Mouse (Mus musculus) forebrain, embryonic 12.5 days (tissue): Measurements from ENCODE around the gene Chmp1a. TPM values are rescaled to one million over a fixed set of nuclear protein-coding genes. Genes with fewer than 3 reads are reported as not detected.
"Not testable (repeated sequence)": the region's sequence is repeated elsewhere in the genome, so short reads cannot be mapped to it uniquely, and the experiment has no call there.

Source experiments
- ATAC-seq: fragments of 200-750 bp; cut with Nextera tagmentation; 2 replicates; pipeline ENCODE4 v1.8.0; 2017; ENCODE audit warnings: moderate TSS enrichment; ENCODE audit not compliant: low FRiP score
- H3K27ac ChIP-seq: fragments of 300-500 bp; sonication (generic); 2 replicates; pipeline ENCODE4 v1.5.1; 2016; ENCODE audit warnings: mild to moderate bottlenecking
- H3K27me3 ChIP-seq: fragments of 300-500 bp; sonication (generic); 2 replicates; pipeline ENCODE4 v1.6.1; 2016; ENCODE audit warnings: mild to moderate bottlenecking
- H3K36me3 ChIP-seq: fragments of 300-500 bp; sonication (generic); replicated peaks from 2 replicates; pipeline ENCODE4 v1.6.1; 2016; ENCODE audit warnings: mild to moderate bottlenecking
- H3K4me1 ChIP-seq: fragments of 300-500 bp; sonication (generic); 2 replicates; pipeline ENCODE4 v1.6.1; 2016
- H3K4me2 ChIP-seq: fragments of 300-500 bp; sonication (generic); 2 replicates; pipeline ENCODE4 v1.6.1; 2016; ENCODE audit warnings: mild to moderate bottlenecking, moderate library complexity
- H3K4me3 ChIP-seq: fragments of 300-500 bp; sonication (generic); replicated peaks from 2 replicates; pipeline ENCODE4 v1.5.1; 2016; ENCODE audit warnings: mild to moderate bottlenecking
- H3K9ac ChIP-seq: fragments of 300-500 bp; sonication (generic); 2 replicates; pipeline ENCODE4 v1.6.1; 2016; ENCODE audit warnings: mild to moderate bottlenecking
- H3K9me3 ChIP-seq: fragments of 300-500 bp; sonication (generic); 2 replicates; pipeline ENCODE4 v1.6.1; 2016
- WGBS: fragments of 180-500 bp; shearing (Covaris S2); methylation state at CpG from one replicate; pipeline ENCODE4 v1.1.7; 2016; 5-methylcytosine and 5-hydroxymethylcytosine counted together
- polyA plus RNA-seq: library from polyadenylated mRNA; unstranded; fragments of >200 nt; fragmentation: Nextera tagmentation; extraction: Ambion mirVana; gene quantifications from 2 replicates; pipeline ENCODE4 v1.2.1, GENCODE M21; 2016

Chmp1a gene
- 150 and 155 TPM in 2 replicates for polyA plus RNA-seq

DNA sequence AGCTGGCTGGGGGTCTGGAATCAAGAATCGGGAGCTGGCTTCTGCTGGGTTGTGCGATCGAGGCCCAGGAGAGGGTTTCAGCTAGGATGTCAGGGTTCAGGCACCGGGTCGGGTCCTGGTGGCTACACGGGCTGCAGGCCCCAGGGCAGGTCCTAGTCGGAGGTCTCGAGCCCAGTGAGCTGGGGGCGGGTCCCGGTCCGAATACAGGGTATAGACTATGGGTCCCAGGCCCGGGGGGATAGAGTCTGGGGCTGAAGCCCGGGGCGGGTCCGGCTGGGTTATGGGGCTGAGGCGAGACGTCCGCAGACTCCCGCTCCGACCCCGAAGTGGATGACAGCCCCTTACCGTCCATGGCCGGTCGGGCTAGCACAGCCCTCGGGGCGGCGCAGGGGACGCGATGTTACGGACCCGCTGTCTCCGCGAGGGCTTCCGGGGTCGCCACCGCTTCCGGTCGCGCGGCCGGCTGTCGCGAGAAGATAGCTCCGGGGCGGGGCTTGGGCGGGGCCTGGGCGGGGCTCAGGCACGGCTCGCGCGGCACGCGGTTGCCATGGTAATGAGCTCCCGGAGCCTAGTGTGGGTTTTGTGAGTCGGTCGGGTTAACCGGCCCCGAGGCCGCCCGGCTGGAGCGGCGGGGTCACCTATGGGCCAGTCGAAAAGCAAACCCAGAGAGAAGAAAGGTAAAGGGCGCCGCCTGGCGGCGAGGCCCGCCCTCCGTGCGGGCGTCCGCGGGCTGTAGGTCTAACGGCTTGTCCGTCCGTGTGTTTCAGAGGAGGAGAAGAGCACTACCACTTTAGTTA, at the start of gene Chmp1a, which contains the start of gene Spata33:
TSS of gene Chmp1a (minus strand) at position 443 of the 797 bp plus-strand sequence.
TSS of gene Spata33 (plus strand) at position 512 of the 797 bp plus-strand sequence.
- Histone ChIP-seq H3K4me3 (peak within 1 kb of the TSS; percentile 74), H3K4me1 (peaks cover 25% of the 10 kb centered on the region), H3K36me3 (peaks cover 29% of the 10 kb centered on the region), H3K4me2 (peak within 1 kb of the TSS; percentile 86), H3K27ac (peak within 1 kb of the TSS; percentile 32; the same call in 1 of the 2 replicates), H3K9me3 (no peaks in the 10 kb centered on the region), H3K9ac (peak within 1 kb of the TSS; percentile 80), H3K27me3 (no peaks in the 10 kb centered on the region)
- ATAC-seq: peak; percentile 95
- under 1% methylated on average over 76 of the region's 76 CpGs for WGBS

DNA sequence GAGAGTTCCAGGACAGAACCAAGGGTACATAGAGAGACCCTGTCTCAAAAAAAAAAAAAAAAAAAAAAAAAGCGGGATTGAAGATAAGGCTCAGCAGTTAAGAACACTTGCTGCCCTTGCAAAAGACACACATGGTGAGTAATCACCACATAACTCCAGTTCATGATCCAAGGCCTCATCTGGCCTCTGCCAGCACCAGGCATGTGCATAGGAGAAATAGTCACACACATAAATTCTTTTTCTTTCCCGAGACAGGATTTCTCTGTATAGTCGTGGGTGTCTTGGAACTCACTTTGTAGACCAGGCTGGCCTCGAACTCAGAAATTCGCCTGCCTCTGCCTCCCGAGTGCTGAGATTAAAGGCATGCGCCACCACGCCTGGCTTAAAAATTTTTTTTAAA, 45.0 kb upstream of the Chmp1a start:
- not testable (repeated sequence) for H3K9me3 ChIP-seq, H3K4me3 ChIP-seq, H3K27ac ChIP-seq, ATAC-seq, H3K9ac ChIP-seq, H3K4me2 ChIP-seq, H3K27me3 ChIP-seq
- peaks cover 27% of the 10 kb centered on the region for H3K4me1 ChIP-seq
- 91% methylated on average over 8 of the region's 8 CpGs for WGBS
- peaks cover 61% of the 10 kb centered on the region for H3K36me3 ChIP-seq

DNA sequence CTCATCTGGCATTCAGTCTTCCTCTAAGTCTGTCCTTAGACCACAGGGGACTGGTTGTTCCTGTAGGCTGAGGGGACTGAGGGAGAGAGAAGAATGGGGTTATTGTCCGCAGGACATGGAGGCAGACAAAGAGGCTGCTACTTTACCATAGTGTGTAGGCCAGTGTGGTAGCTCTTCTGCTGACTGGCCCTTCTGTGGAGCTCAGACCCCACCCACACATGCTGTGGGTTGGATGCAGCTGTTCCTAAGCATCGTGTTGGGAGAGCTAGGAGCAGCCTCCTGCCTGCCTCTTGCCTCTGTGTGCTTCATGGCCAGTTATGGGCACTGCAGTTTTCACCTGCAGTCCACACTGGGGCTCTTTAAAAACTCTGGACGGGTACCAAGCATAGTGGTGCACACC, 44.6 kb upstream of the Chmp1a start:
- no peak overlapping the region for H3K9ac ChIP-seq
- no peak overlapping the region for H3K4me3 ChIP-seq
- H3K27ac ChIP-seq: 0 out of 2 replicates have a peak overlapping the region, but pooled peaks have one; percentile 25
- no peak overlapping the region for H3K4me2 ChIP-seq
- H3K4me1 ChIP-seq: peaks cover 27% of the 10 kb centered on the region
- H3K36me3 ChIP-seq: peaks cover 57% of the 10 kb centered on the region
- H3K27me3 ChIP-seq: no peaks in the 10 kb centered on the region
- H3K9me3 ChIP-seq: no peaks in the 10 kb centered on the region
- no peak for ATAC-seq
- WGBS: 79% methylated on average over 3 of the region's 3 CpGs

DNA sequence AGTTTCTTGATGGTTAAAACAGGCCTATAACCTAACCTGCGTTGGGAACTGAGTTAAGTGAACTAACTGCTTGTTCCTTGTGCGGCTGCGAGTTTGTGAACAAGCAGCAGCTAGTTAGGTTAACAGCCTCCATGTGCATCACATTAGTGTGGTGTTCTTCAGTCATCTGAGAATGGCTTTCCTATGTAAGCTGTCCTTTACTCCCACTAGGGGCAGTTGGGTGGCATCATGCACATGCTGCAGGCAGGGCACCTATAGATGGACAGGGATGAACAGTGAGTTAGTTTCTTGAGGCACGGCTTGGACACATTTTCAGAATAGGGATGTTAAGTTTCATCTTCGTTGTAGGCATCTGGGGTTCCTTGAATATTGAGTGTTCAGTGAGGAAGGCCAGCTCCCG, 42.6 kb upstream of the Chmp1a start:
- Histone ChIP-seq H3K27me3 (no peaks in the 10 kb centered on the region), H3K4me3 (peak overlapping the region; percentile 97), H3K4me1 (peaks cover 27% of the 10 kb centered on the region), H3K4me2 (peak overlapping the region; percentile 97), H3K27ac (no peak overlapping the region), H3K9me3 (no peaks in the 10 kb centered on the region), H3K9ac (peak overlapping the region; percentile 93), H3K36me3 (peaks cover 58% of the 10 kb centered on the region)
- no peak for ATAC-seq
- WGBS: 70% methylated on average over 6 of the region's 6 CpGs

DNA sequence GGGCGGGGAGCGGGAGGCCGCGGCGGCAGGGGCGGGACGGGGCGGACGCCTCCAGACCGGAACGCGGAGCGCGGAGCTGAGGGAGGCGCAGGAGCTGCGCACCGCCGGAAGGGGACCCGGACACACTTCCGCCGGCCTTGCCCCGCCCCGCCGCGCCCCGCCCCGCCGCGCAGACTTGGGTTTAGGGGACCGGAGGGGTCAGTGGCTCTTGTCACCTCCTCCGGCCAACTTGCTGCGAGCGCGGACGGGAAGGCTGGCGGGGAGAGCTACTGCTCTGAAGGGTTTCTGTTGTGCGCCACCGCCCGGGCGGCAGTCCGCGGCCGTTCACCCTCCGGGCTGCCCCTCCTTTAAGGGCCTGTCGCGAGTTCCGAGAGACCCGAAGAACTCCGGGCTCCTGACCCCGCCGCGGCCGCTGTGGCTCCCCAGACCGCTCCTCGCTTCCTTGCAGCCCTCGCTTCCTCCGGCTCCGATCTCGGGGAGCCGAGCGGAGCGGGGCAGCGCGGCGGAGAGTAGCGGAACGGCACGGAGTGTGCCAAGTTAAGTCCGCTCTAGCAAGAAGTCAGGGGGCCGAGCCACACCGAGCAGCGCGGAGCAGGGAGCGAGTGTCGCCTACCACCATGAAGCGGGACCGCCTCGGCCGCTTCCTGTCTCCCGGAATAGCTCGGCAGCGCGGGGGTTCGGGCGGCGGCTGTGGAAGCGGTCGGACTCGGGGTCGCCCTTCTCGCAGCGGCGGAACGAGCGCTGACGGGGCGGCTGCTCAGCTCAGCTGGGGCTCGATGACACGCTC, 41.7 kb upstream of the Chmp1a start, which contains the start of the genes Zfp276 and Vps9d1:
TSS of gene Zfp276 (plus strand) at position 97 of the 787 bp plus-strand sequence.
TSS of gene Vps9d1 (minus strand) at position 250 of the 787 bp plus-strand sequence.
- H3K4me1 ChIP-seq: peaks cover 27% of the 10 kb centered on the region
- H3K36me3 ChIP-seq: peaks cover 56% of the 10 kb centered on the region
- no peaks in the 10 kb centered on the region for H3K9me3 ChIP-seq
- H3K27ac ChIP-seq: peak within 1 kb of the TSS; percentile 85
- H3K27me3 ChIP-seq: no peaks in the 10 kb centered on the region
- peak within 1 kb of the TSS; percentile 97 for H3K4me2 ChIP-seq
- peak; percentile 96 for ATAC-seq
- H3K9ac ChIP-seq: peak within 1 kb of the TSS; percentile 93
- WGBS: under 1% methylated on average over 72 of the region's 99 CpGs
- H3K4me3 ChIP-seq: peak within 1 kb of the TSS; percentile 97

DNA sequence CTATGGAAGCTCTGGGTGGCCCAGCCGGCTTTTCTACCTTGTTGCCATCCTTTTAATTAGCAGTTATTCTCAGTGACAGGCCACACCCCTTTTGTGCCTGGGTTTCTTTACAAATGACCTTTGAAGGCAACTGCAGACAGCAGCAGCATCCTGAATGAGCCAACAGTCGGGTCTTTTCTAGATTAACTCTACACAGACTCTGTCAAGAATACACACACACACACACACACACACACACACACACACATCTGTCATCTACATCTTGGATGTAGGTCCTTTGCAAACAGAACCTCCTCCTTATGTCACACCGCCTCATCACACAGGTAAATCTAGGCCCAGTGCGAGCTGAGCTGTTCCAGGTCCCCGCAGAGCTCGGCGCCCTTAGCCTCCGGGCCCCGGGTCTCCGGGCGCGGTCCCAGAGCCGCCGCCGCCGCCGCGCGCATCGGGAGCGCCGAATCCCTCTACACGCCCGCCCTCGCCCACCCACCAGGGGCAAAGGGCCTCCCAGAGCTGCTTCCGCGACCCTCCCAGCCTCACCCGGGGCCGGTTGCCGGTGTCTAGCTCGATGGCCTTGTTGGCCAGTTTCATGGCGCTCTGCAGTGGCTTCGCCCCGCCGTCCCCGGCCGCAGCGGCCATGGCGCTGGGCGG, 41.0 kb upstream of the Chmp1a start:
- peak; percentile 47 for ATAC-seq
- WGBS: under 1% methylated on average over 39 of the region's 40 CpGs

DNA sequence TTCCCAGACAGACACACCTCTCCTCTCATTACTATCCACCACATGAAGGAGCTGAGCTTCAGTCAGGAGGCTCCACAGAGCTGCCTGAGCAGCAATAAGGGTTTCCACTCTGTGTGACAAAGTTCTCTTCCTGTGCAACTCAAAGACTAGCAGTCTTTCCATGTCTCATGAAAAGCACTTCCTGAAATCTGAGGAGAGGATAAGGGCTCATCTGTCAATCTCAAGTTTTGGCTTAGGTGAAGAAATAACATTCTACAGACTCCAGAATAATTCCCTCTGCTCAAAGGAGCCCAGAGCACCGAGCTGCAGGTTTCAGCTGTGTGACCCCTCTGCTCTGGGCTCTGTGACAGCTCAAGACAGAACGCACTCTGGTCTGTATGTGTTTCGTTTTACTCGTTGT, 40.4 kb upstream of the Chmp1a start:
- 64% methylated on average over 4 of the region's 4 CpGs for WGBS
- peak overlapping the region; percentile 93 for H3K9ac ChIP-seq
- peaks cover 56% of the 10 kb centered on the region for H3K36me3 ChIP-seq
- no peaks in the 10 kb centered on the region for H3K27me3 ChIP-seq
- H3K4me1 ChIP-seq: peaks cover 27% of the 10 kb centered on the region
- H3K4me3 ChIP-seq: peak overlapping the region; percentile 97
- no peak for ATAC-seq
- H3K4me2 ChIP-seq: peak overlapping the region; percentile 97
- no peak overlapping the region for H3K27ac ChIP-seq
- H3K9me3 ChIP-seq: no peaks in the 10 kb centered on the region

More for the DNA sequence above, 41.0 kb upstream of the Chmp1a start:
- Histone ChIP-seq H3K27me3 (no peaks in the 10 kb centered on the region), H3K4me1 (peaks cover 27% of the 10 kb centered on the region), H3K4me2 (peak overlapping the region; percentile 97), H3K4me3 (peak overlapping the region; percentile 97), H3K36me3 (peaks cover 56% of the 10 kb centered on the region), H3K9ac (peak overlapping the region; percentile 93), H3K9me3 (no peaks in the 10 kb centered on the region), H3K27ac (peak overlapping the region; percentile 85)

DNA sequence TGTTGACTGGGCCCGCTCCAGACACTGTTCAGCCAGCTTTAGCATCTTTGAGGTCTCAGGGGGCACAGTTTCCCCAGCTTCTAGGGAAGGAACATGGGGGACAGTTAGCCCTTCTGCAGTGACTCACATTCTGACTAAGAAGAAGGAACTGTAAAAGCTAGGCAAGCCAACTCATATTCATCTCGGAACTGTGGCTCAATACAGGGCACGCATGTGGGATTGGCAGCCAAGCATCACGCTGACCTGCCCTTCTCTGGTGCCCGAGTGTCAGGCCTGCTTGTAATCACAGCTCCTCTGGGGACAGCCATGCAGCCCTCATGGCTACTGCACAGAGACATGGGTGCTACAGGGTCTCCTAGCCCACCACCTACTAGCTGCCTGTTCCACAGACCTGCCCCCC, 38.4 kb upstream of the Chmp1a start:
- H3K36me3 ChIP-seq: peaks cover 57% of the 10 kb centered on the region

DNA sequence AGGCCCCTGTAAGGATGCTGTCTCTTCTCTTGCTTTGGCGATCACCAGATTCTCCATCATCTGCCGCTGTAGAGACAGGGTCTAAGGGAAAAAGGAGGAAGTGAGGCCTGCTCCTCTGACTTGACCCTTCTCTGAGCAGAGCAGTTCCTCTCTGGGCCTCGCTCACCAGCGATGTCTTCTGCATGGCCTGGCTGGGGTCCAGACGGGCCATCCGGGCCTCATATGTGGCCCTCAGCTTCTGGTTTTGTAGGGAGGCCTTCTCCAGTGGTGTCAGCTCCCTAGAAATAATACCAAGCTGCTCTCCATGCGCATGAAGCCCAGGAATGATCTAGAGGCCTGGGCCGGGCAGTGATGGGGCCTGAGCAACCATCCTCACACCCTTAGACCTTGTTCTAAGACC, 36.0 kb upstream of the Chmp1a start:
- no peak overlapping the region for H3K4me2 ChIP-seq
- H3K4me3 ChIP-seq: no peak overlapping the region
- H3K27me3 ChIP-seq: no peaks in the 10 kb centered on the region
- H3K27ac ChIP-seq: no peak overlapping the region
- peaks cover 79% of the 10 kb centered on the region for H3K36me3 ChIP-seq
- ATAC-seq: no peak
- 92% methylated on average over 8 of the region's 8 CpGs for whole genome bisulfite sequencing
- no peak overlapping the region for H3K9ac ChIP-seq
- H3K4me1 ChIP-seq: peaks cover 8% of the 10 kb centered on the region
- H3K9me3 ChIP-seq: no peaks in the 10 kb centered on the region

More for the DNA sequence above, 38.4 kb upstream of the Chmp1a start:
- peaks cover 22% of the 10 kb centered on the region for H3K4me1 ChIP-seq
- no peak overlapping the region for H3K27ac ChIP-seq
- H3K4me3 ChIP-seq: no peak overlapping the region
- WGBS: 93% methylated on average over 5 of the region's 5 CpGs
- no peaks in the 10 kb centered on the region for H3K9me3 ChIP-seq
- H3K4me2 ChIP-seq: no peak overlapping the region
- no peaks in the 10 kb centered on the region for H3K27me3 ChIP-seq
- ATAC-seq: no peak
- H3K9ac ChIP-seq: no peak overlapping the region

DNA sequence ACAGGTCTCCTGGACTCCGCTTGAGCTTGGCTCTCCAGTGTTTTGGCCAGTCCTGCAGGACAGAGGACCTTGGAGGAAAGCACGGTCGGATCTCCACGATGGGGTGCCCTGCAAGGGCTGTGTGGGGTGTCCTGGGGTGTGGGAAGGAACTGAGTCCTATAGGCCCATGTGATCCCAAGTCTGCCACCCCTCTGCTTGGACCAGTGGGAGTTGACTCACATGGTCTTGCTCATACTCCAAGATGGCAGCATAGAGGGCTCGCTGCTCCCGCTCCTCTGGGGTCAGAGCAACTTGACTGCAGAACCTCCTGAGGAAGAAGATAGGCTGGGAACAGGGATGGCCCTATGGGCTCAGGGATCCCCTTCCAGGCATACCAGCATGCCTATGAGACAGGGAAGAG, 35.2 kb upstream of the Chmp1a start:
- H3K9ac ChIP-seq: no peak overlapping the region
- H3K27ac ChIP-seq: no peak overlapping the region
- H3K36me3 ChIP-seq: peaks cover 87% of the 10 kb centered on the region
- 98% methylated on average over 6 of the region's 6 CpGs for WGBS
- H3K9me3 ChIP-seq: no peaks in the 10 kb centered on the region
- H3K4me3 ChIP-seq: no peak overlapping the region
- H3K4me2 ChIP-seq: no peak overlapping the region
- H3K4me1 ChIP-seq: peaks cover under 1% of the 10 kb centered on the region
- no peak for ATAC-seq
- H3K27me3 ChIP-seq: no peaks in the 10 kb centered on the region

DNA sequence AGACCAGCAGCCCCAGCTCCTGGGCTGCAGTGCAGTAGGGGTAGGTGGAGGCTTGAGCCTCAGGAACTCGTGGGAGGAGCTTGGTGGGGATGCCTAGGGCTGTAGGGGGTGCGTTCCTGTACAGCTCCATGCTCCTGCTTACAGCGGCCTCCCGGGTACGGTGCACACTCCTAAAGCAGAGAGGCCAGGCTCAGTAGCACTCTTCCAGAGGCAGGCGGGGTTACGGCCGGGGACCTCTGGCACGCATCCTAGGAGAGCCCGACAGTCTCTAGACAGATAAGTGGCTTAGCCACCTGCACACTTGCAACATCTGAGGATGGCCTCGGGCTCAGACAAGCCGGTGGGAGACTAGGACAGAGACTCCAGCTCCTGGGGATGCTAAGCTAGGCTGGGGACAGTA, 33.0 kb upstream of the Chmp1a start:
- Histone ChIP-seq H3K9ac (no peak overlapping the region), H3K4me3 (no peak overlapping the region), H3K9me3 (no peaks in the 10 kb centered on the region), H3K36me3 (peaks cover 89% of the 10 kb centered on the region), H3K4me1 (no peaks in the 10 kb centered on the region), H3K27me3 (no peaks in the 10 kb centered on the region), H3K4me2 (no peak overlapping the region), H3K27ac (no peak overlapping the region)
- whole genome bisulfite sequencing: 90% methylated on average over 12 of the region's 12 CpGs
- ATAC-seq: no peak

DNA sequence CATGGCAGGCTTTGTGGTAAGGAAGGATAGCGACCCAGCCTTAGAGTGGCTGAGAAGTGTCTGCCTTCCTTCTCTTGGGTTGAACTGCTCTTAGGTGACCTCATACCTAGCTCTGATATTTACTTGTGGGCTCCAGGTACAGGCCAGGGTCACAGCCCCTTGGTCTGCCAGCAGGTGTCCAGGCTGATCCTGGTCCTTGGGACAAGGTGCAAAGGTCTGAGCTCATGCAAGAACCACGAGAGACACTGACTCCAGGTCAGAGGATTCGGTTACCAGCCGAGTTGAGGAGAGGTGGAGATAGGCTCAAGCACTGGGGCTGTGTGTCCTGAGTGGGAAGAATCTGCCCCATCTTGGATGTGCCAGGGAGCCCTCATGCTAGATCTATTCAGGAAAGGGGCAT, 31.8 kb upstream of the Chmp1a start:
- WGBS: 90% methylated on average over 4 of the region's 4 CpGs
- Histone ChIP-seq H3K27me3 (no peaks in the 10 kb centered on the region), H3K9me3 (no peaks in the 10 kb centered on the region), H3K4me2 (no peak overlapping the region), H3K4me1 (no peaks in the 10 kb centered on the region), H3K4me3 (no peak overlapping the region), H3K9ac (no peak overlapping the region), H3K27ac (no peak overlapping the region), H3K36me3 (peaks cover 79% of the 10 kb centered on the region)
- no peak for ATAC-seq
